Mouse (Mus musculus) megakaryocyte, embryonic 14.5 days (primary cell): ENCODE measurements around the gene Mrm1.

Source experiments
- FLI1 ChIP-seq: IDR thresholded peaks from 2 replicates; pipeline ENCODE4 v1.6.1; 2012; ENCODE audit warnings: low read length, inconsistent platforms, mixed read lengths
- GATA1 ChIP-seq: IDR thresholded peaks from 3 replicates; pipeline ENCODE4 v1.6.1; 2012; ENCODE audit warnings: mixed read lengths, low read length, inconsistent platforms, borderline replicate concordance

- TF ChIP-seq FLI1 (no peak), GATA1 (no peak)
Observed at GRCm38 (mm10) chr11:84790383-84790782, 28.9 kb downstream of the Mrm1 start.
